Mouse (Mus musculus) embryonic fibroblast, embryonic 13.5 days (primary cell): ENCODE measurements around the gene Scg5.

ENCODE experiments used
- CTCF ChIP-seq: IDR thresholded peaks from 2 replicates; pipeline ENCODE4 v1.5.1; 2011; ENCODE audit warnings: mild to moderate bottlenecking, control low read depth, low read length, moderate library complexity, borderline replicate concordance; ENCODE audit not compliant: insufficient read depth
- POLR2A ChIP-seq: IDR thresholded peaks from 2 replicates; pipeline ENCODE4 v1.6.1; 2011; ENCODE audit warnings: low read depth, mild to moderate bottlenecking, control low read depth, low read length, moderate library complexity

GRCm38 (mm10) chr2:113817681-113818606, 11.0 kb downstream of the Scg5 start:
- TF ChIP-seq CTCF (no peak), POLR2A (no peak)
